Mouse (Mus musculus) liver, embryonic 16.5 days (tissue): ENCODE measurements around the gene Zfp710. TPM values are rescaled to one million over a fixed set of nuclear protein-coding genes. Genes with fewer than 3 reads are reported as not detected.

ENCODE experiments used
- ATAC-seq: fragments of 200-750 bp; cut with Nextera tagmentation; 2 replicates; pipeline ENCODE4 v1.8.0; 2017; ENCODE audit warnings: low read depth, mild to moderate bottlenecking, moderate number of reproducible peaks, moderate library complexity
- H3K27ac ChIP-seq: fragments of 300-500 bp; sonication (generic); 2 replicates; pipeline ENCODE4 v1.5.1; 2014; ENCODE audit warnings: mild to moderate bottlenecking, low read length
- H3K27me3 ChIP-seq: fragments of 300-500 bp; sonication (generic); 2 replicates; pipeline ENCODE4 v1.6.1; 2014; ENCODE audit warnings: low read depth, low read length, mixed read lengths; ENCODE audit not compliant: control insufficient read depth, insufficient read depth
- H3K36me3 ChIP-seq: fragments of 300-500 bp; sonication (generic); 2 replicates; pipeline ENCODE4 v1.6.1; 2014; ENCODE audit warnings: mild to moderate bottlenecking; ENCODE audit not compliant: control insufficient read depth, insufficient read depth
- H3K4me1 ChIP-seq: fragments of 300-500 bp; sonication (generic); 2 replicates; pipeline ENCODE4 v1.6.1; 2014; ENCODE audit warnings: low read depth, low read length, mixed read lengths; ENCODE audit not compliant: control insufficient read depth
- H3K4me2 ChIP-seq: fragments of 300-500 bp; sonication (generic); 2 replicates; pipeline ENCODE4 v1.6.1; 2014; ENCODE audit warnings: low read depth, low read length, mixed read lengths
- H3K4me3 ChIP-seq: fragments of 300-500 bp; sonication (generic); 2 replicates; pipeline ENCODE4 v1.5.1; 2014; ENCODE audit warnings: low read depth, mild to moderate bottlenecking, low read length
- H3K9ac ChIP-seq: fragments of 300-500 bp; sonication (generic); 2 replicates; pipeline ENCODE4 v1.6.1; 2014; ENCODE audit warnings: low read depth, low read length
- H3K9me3 ChIP-seq: fragments of 300-500 bp; sonication (generic); replicated peaks from 2 replicates; pipeline ENCODE4 v1.6.1; 2016; ENCODE audit warnings: low read length; ENCODE audit not compliant: control insufficient read depth
- whole genome bisulfite sequencing: fragments of 180-500 bp; shearing (Covaris S2); extraction: QIAGEN DNeasy Blood & Tissue Kit; methylation state at CpG from one replicate; pipeline ENCODE4 v1.1.7; 2014; ENCODE audit not compliant: insufficient replicate concordance; 5-methylcytosine and 5-hydroxymethylcytosine counted together
- polyA plus RNA-seq: library from polyadenylated mRNA; unstranded; fragments of >200 nt; fragmentation: Nextera tagmentation; extraction: Ambion mirVana; gene quantifications from 2 replicates; pipeline ENCODE4 v1.2.1, GENCODE M21; 2015

Gene Zfp710
- polyA plus RNA-seq, 1 experiment from 2014 or later, result 6.8 TPM

DNA sequence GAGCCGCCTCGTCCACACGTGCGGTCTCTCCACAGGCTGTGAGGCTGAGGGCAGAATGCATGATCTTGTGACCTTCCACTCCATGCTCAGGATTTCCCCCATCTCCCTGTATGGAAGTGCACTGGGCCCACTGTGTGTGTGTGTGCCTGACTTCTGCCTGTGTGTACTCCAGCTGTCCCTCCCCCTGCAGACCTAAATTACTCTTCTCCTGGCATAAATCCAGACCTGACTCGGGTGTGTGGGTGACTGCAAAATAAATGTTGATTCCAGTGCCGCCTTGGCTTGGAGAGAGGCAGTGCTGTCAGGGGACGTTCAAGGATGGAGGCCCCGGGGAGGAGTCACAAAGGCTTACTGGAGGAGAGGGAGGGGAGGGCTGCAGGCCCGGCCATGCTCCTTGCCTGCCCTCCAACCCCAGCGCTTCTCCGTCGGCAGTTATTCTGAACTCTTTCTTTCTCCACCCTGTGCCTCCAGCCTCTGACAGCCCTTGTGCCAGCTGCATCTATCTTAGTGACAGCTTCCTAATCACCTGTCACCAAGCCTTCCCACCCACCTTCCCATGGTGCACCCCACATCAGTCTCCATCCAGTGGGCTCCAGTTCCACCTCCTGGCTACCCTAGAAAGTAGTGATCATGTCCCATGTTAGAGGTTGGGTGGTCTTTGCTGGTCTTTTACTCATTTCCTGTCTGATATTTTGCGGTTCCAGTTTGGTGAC is 45.2 kb downstream of the Zfp710 start:
- H3K9ac ChIP-seq, result no peak overlapping the region; the same call in 1 of the 2 replicates
- no peaks in the 10 kb centered on the region for H3K36me3 ChIP-seq
- H3K27me3 ChIP-seq, result no peaks in the 10 kb centered on the region
- peak; percentile 53; the same call in 1 of the 2 replicates for ATAC-seq
- no peak overlapping the region for H3K4me3 ChIP-seq
- WGBS, result 25% methylated on average over 13 of the region's 13 CpGs
- H3K4me1 ChIP-seq, result peaks cover 30% of the 10 kb centered on the region
- H3K4me2 ChIP-seq, result no peak overlapping the region
- no peak overlapping the region for H3K27ac ChIP-seq
- no peaks in the 10 kb centered on the region for H3K9me3 ChIP-seq

DNA sequence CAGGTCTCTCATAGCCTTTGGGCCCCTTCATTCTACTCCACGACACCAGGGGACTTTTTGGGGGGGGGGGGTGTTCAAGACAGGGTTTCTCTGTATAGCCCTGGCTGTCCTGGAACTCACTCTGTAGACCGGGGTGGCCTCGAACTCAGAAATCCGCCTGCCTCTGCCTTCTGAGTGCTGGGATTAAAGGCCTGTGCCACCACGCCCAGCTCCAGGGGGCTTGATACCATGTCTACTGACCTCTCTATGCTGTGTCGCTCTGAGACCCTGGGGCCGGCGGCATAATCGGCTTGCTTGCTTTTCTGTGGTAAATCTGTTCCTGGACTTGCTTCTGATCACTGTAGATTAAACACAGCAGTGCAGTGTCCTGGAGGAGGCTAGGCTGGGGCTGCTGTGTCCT is 46.6 kb downstream of the Zfp710 start:
- no peak overlapping the region for H3K27ac ChIP-seq
- peaks cover 41% of the 10 kb centered on the region for H3K4me1 ChIP-seq
- H3K9me3 ChIP-seq, result no peaks in the 10 kb centered on the region
- H3K36me3 ChIP-seq, result no peaks in the 10 kb centered on the region
- H3K4me2 ChIP-seq, result no peak overlapping the region
- ATAC-seq, result no peak
- no peaks in the 10 kb centered on the region for H3K27me3 ChIP-seq
- 51% methylated on average over 9 of the region's 9 CpGs for WGBS
- no peak overlapping the region for H3K9ac ChIP-seq
- no peak overlapping the region for H3K4me3 ChIP-seq

DNA sequence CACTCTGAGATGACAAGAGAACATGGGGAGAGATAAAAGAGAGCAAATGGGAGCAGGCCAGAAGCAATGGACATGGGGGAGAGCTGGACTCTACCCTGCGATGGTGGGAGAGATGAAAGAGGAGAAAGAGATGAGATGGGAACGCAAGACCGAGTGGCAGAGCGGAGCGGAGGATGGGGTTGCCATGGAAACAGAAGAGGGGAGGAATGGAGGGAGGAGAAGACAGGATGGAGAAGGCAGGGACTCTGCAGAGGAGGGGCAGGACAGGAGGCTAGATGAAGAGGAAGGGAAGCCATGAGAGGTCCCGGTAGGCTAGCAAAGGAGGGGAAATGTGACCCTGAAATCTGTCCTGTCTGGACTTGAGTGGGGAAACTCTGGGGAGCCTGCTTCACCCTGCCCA is 47.7 kb downstream of the Zfp710 start:
- no peak overlapping the region for H3K27ac ChIP-seq
- no peaks in the 10 kb centered on the region for H3K27me3 ChIP-seq
- no peak overlapping the region for H3K4me2 ChIP-seq
- no peak for ATAC-seq
- H3K4me1 ChIP-seq, result peaks cover 52% of the 10 kb centered on the region
- H3K4me3 ChIP-seq, result no peak overlapping the region
- WGBS, result 67% methylated on average over 6 of the region's 6 CpGs
- no peaks in the 10 kb centered on the region for H3K9me3 ChIP-seq
- no peak overlapping the region for H3K9ac ChIP-seq
- H3K36me3 ChIP-seq, result no peaks in the 10 kb centered on the region

- ATAC-seq, result no peak
- no peak overlapping the region for H3K9ac ChIP-seq
- H3K36me3 ChIP-seq, result no peaks in the 10 kb centered on the region
- H3K27ac ChIP-seq, result no peak overlapping the region
- WGBS, result 67% methylated on average over 8 of the region's 8 CpGs
- no peak overlapping the region for H3K4me3 ChIP-seq
- no peaks in the 10 kb centered on the region for H3K9me3 ChIP-seq
- H3K4me1 ChIP-seq, result peaks cover 60% of the 10 kb centered on the region
- no peak overlapping the region for H3K4me2 ChIP-seq
- H3K27me3 ChIP-seq, result no peaks in the 10 kb centered on the region
Observed at GRCm38 (mm10) chr7:80073506-80073905, 48.9 kb downstream of the Zfp710 start.

DNA sequence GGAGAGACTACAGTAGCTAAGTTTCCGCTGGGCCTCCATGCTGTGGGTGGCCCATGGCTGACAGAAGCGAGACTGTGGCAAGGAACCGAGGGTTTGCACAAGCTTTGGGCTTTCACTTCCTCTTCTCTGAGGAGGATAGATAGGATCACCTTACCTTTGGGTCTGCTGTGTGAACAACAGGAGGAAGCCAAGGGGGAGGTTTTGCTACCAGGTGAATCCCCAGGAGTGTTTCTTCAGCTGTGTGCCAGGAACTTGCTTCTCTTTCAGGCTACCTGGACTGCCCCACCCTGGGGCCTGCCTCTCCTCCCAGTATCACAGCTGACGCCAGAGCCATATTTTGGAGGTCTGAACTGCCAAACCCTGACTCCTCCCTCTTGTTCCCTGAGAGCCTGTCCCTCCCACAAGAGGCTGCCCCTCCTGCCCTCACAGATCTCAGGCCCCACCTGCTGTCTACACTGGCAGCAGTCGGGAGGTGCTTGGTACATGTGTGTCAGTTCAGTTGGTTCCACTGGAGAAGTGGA is 50.4 kb downstream of the Zfp710 start:
- Histone ChIP-seq H3K27ac (peak overlapping the region; percentile 68), H3K9me3 (no peaks in the 10 kb centered on the region), H3K9ac (no peak overlapping the region; the same call in 1 of the 2 replicates), H3K36me3 (no peaks in the 10 kb centered on the region), H3K4me1 (peaks cover 55% of the 10 kb centered on the region), H3K4me3 (no peak overlapping the region), H3K27me3 (no peaks in the 10 kb centered on the region), H3K4me2 (peak overlapping the region; percentile 25; the same call in 1 of the 2 replicates)
- ATAC-seq, result peak; percentile 69
- WGBS, result 12% methylated on average over 5 of the region's 5 CpGs

DNA sequence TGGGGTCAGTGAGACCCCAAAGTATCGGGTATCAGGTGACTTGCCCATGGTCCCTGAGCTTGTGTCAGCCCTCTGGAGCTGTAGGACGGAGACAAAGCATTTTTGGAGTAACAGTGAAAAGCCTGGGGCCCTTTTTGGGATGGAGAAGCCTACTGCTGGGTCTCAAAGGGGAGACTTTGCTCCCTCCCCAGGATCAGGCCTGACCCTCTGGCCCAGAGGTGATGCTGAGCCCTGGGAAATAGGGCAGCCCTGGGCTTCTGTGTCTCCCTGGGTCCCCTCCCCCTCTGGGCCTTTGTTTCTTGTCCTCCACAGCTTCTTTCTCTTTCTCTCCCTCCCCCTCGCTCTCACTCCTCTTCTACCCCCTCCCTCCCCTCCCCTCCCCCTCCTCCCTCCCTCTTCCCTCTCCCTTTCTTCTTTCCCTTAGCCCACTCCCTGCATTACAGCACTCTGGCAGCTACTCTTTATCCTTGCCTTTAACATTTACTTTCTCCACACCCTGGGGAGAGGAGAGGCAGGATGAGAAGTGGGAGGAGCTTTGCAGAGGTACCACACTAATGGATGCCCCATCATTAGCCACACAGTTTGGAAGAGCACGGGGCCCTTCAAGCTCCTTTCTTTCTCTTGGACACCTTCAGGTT is 51.5 kb downstream of the Zfp710 start:
- H3K4me3 ChIP-seq, result no peak overlapping the region
- no peaks in the 10 kb centered on the region for H3K36me3 ChIP-seq
- no peak for ATAC-seq
- no peaks in the 10 kb centered on the region for H3K9me3 ChIP-seq
- WGBS, result 50% methylated on average over 4 of the region's 4 CpGs
- no peak overlapping the region for H3K9ac ChIP-seq
- H3K4me1 ChIP-seq, result peaks cover 54% of the 10 kb centered on the region
- H3K4me2 ChIP-seq, result no peak overlapping the region; the same call in 1 of the 2 replicates
- H3K27ac ChIP-seq, result peak overlapping the region; percentile 68
- H3K27me3 ChIP-seq, result no peaks in the 10 kb centered on the region

DNA sequence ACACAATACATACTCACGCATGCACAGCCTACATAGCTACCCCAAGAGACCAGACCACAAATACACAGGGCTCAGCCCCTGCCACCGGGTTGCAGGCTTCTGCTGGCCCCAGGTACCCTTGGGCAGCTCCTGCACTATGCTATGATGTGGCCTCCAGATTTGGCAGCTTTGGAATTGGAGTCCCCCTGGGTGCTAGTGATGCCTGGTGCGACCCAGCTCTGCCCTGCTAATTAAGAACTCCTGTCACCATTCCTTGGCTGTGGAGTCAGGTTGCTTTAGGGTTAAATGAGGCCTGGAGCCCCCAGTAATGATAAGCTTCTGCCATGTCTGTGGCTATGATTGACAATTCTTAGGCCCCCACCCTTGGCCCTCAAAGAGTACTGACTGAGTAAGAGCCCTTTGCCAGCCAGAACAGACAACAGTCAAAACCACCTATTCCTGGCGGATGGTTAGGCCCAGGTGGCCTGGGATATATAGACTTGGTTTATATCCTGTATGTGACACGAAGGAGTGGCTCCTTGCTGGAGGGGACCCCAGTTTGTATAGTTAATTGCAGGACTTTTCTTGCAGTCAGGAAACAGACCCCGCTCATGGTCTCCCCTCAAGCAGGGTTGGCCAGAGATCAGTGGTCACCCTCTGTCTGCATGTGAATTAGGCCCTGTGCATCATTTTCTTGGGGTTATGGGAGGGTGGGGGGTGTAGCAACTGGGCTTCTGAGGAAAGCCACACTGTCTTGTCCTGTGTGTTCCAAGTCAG is 52.5 kb downstream of the Zfp710 start:
- peaks cover 2% of the 10 kb centered on the region for H3K36me3 ChIP-seq
- no peaks in the 10 kb centered on the region for H3K27me3 ChIP-seq
- H3K9ac ChIP-seq, result no peak overlapping the region
- H3K27ac ChIP-seq, result no peak overlapping the region; the same call in 1 of the 2 replicates
- ATAC-seq, result no peak
- H3K9me3 ChIP-seq, result no peaks in the 10 kb centered on the region
- 50% methylated on average over 6 of the region's 6 CpGs for WGBS
- no peak overlapping the region for H3K4me3 ChIP-seq
- H3K4me1 ChIP-seq, result peaks cover 52% of the 10 kb centered on the region
- H3K4me2 ChIP-seq, result no peak overlapping the region

DNA sequence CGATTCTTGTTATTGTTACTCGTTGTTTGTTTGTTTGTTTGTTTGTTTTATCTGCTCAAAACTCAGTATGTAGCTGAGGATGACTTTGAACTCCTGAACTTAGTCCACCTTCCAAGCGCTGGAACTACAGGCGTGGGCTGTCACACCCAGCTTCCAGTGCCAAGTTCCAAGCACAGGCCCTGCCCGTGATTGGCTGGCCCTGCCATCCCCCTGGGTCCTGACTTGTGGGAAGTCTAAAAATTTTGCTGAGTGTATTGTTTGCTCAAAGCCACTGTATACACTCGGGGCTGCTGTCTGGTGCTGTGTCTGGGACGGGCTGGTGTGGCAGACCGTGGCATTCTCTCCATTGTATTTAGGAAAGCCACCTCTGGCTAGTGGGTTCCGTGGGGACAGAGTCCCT is 53.2 kb downstream of the Zfp710 start:
- WGBS, result 43% methylated on average over 9 of the region's 9 CpGs
- H3K27ac ChIP-seq, result 0 out of 2 replicates have a peak overlapping the region, but pooled peaks have one; percentile 18
- no peak overlapping the region for H3K9ac ChIP-seq
- H3K4me1 ChIP-seq, result peaks cover 50% of the 10 kb centered on the region
- H3K36me3 ChIP-seq, result peaks cover 8% of the 10 kb centered on the region
- H3K4me3 ChIP-seq, result no peak overlapping the region
- no peaks in the 10 kb centered on the region for H3K9me3 ChIP-seq
- ATAC-seq, result peak; percentile 28
- H3K27me3 ChIP-seq, result no peaks in the 10 kb centered on the region
- no peak overlapping the region for H3K4me2 ChIP-seq
